Comparison of ENCODE assay signal across 8 mouse cellular contexts in genomic region chr14:20389446-20390079, GRCm38 (mm10). TPM values are rescaled to one million over a fixed set of nuclear protein-coding genes. Genes with fewer than 3 reads are reported as not detected.
DNase-seq lines count a peak whose midpoint lies in the region; ATAC-seq and TF ChIP-seq lines count a peak whose summit lies in the region.

No protein-coding gene starts in this region.

- no peaks in the 10 kb centered on the region for H3K9me3 ChIP-seq in kidney, embryonic 16.5 days (ENCODE audit: low read length)
- no peaks in the 10 kb centered on the region for H3K9me3 ChIP-seq in embryonic facial prominence, embryonic 12.5 days
- H3K9me3 ChIP-seq in hindbrain, postnatal 0 days (ENCODE audit: low read length) = no peaks in the 10 kb centered on the region
- no peaks in the 10 kb centered on the region for H3K9me3 ChIP-seq in midbrain, embryonic 15.5 days

- WGBS in kidney, embryonic 16.5 days = 86% methylated on average over 8 of the region's 8 CpGs
- 84% methylated on average over 8 of the region's 8 CpGs for WGBS in embryonic facial prominence, embryonic 12.5 days
- 87% methylated on average over 8 of the region's 8 CpGs for WGBS in hindbrain, postnatal 0 days
- WGBS in midbrain, embryonic 15.5 days = 89% methylated on average over 8 of the region's 8 CpGs

- peaks cover 34% of the 10 kb centered on the region for H3K4me1 ChIP-seq in kidney, embryonic 16.5 days (ENCODE audit: insufficient read depth, low read length)
- peaks cover 30% of the 10 kb centered on the region for H3K4me1 ChIP-seq in embryonic facial prominence, embryonic 12.5 days
- H3K4me1 ChIP-seq in hindbrain, postnatal 0 days (ENCODE audit: insufficient read depth, low read length) = peaks cover 7% of the 10 kb centered on the region; the same call in 1 of the 2 replicates
- peaks cover 50% of the 10 kb centered on the region for H3K4me1 ChIP-seq in midbrain, embryonic 15.5 days

- no peak overlapping the region for H3K27ac ChIP-seq in kidney, embryonic 16.5 days (ENCODE audit: low read length)
- 0 out of 2 replicates have a peak overlapping the region, but pooled peaks have one; percentile 86 for H3K27ac ChIP-seq in embryonic facial prominence, embryonic 12.5 days
- peak overlapping the region; percentile 75; the same call in 1 of the 2 replicates for H3K27ac ChIP-seq in hindbrain, postnatal 0 days
- peak overlapping the region; percentile 82 for H3K27ac ChIP-seq in midbrain, embryonic 15.5 days

- H3K36me3 ChIP-seq in kidney, embryonic 16.5 days (ENCODE audit: insufficient read depth, low read length) = peaks cover 12% of the 10 kb centered on the region; the same call in 1 of the 2 replicates
- peaks cover 27% of the 10 kb centered on the region for H3K36me3 ChIP-seq in embryonic facial prominence, embryonic 12.5 days
- peaks cover 5% of the 10 kb centered on the region; the same call in 1 of the 2 replicates for H3K36me3 ChIP-seq in hindbrain, postnatal 0 days (ENCODE audit: insufficient read depth, low read length)
- H3K36me3 ChIP-seq in midbrain, embryonic 15.5 days (replicated peaks) = peaks cover 4% of the 10 kb centered on the region; the same call in 1 of the 2 replicates

- no peaks in the 10 kb centered on the region for H3K27me3 ChIP-seq in kidney, embryonic 16.5 days (ENCODE audit: insufficient read depth, low read length)
- no peaks in the 10 kb centered on the region for H3K27me3 ChIP-seq in embryonic facial prominence, embryonic 12.5 days
- no peaks in the 10 kb centered on the region for H3K27me3 ChIP-seq in hindbrain, postnatal 0 days (ENCODE audit: insufficient read depth, low read length)
- no peaks in the 10 kb centered on the region for H3K27me3 ChIP-seq in midbrain, embryonic 15.5 days (replicated peaks)

- H3K4me2 ChIP-seq in kidney, embryonic 16.5 days (replicated peaks; ENCODE audit: low read depth, low read length) = peak overlapping the region; percentile 84
- peak overlapping the region; percentile 69 for H3K4me2 ChIP-seq in embryonic facial prominence, embryonic 12.5 days (replicated peaks)
- peak overlapping the region; percentile 86 for H3K4me2 ChIP-seq in hindbrain, postnatal 0 days (ENCODE audit: low read depth, low read length)
- peak overlapping the region; percentile 82 for H3K4me2 ChIP-seq in midbrain, embryonic 15.5 days

- H3K4me3 ChIP-seq in kidney, embryonic 16.5 days (ENCODE audit: low read length) = peak overlapping the region; percentile 81
- peak overlapping the region; percentile 86 for H3K4me3 ChIP-seq in embryonic facial prominence, embryonic 12.5 days
- H3K4me3 ChIP-seq in hindbrain, postnatal 0 days (ENCODE audit: low read length) = peak overlapping the region; percentile 61; the same call in 1 of the 2 replicates
- peak overlapping the region; percentile 84 for H3K4me3 ChIP-seq in midbrain, embryonic 15.5 days

- no peak for ATAC-seq in kidney, embryonic 16.5 days (ENCODE audit: low FRiP score, low TSS enrichment)
- ATAC-seq in embryonic facial prominence, embryonic 12.5 days (ENCODE audit: insufficient number of reproducible peaks, insufficient read depth, low FRiP score, low TSS enrichment) = no peak
- no peak for ATAC-seq in hindbrain, postnatal 0 days
- ATAC-seq in midbrain, embryonic 15.5 days (replicated peaks) = no peak

- peak overlapping the region; percentile 88; the same call in 1 of the 2 replicates for H3K9ac ChIP-seq in kidney, embryonic 16.5 days (replicated peaks; ENCODE audit: low read length)
- H3K9ac ChIP-seq in embryonic facial prominence, embryonic 12.5 days = peak overlapping the region; percentile 56
- peak overlapping the region; percentile 53; the same call in 1 of the 2 replicates for H3K9ac ChIP-seq in hindbrain, postnatal 0 days (replicated peaks; ENCODE audit: low read length)
- H3K9ac ChIP-seq in midbrain, embryonic 15.5 days = no peak overlapping the region

- DNase-seq in kidney, postnatal 10 days = no peak
- DNase-seq in hindbrain, postnatal 0 days (ENCODE audit: low spot score) = no peak
- DNase-seq in urinary bladder, adult 18-20 months (ENCODE audit: low spot score in 2 of 2) = no peak
- no peak for DNase-seq in cerebellum, postnatal 4 days (ENCODE audit: low spot score in 2 of 2)
- no peak for DNase-seq in layer of hippocampus, adult 9-10 months (ENCODE audit: low spot score)

- TF ChIP-seq CTCF in hindbrain, postnatal 0 days (IDR thresholded peaks at IDR 0.05; ENCODE audit: low read depth) = no peak

RNA-seq across cellular contexts. Expression of gene Dnajc9, which starts 0.9 kb away (rescaled TPM):
- 173 and 184 TPM in 2 replicates for polyA plus RNA-seq in kidney, embryonic 16.5 days (2015; fragmentation: Nextera tagmentation; extraction: Ambion mirVana)
- polyA plus RNA-seq in embryonic facial prominence, embryonic 12.5 days (2016; fragmentation: Nextera tagmentation; extraction: Ambion mirVana) = 231 and 238 TPM in 2 replicates
- total RNA-seq in hindbrain, postnatal 0 days (2014; rRNA removed) = 29.2 and 44.2 TPM in 2 replicates
- polyA plus RNA-seq in hindbrain, postnatal 0 days (2015; fragmentation: Nextera tagmentation; extraction: Ambion mirVana) = 111 and 114 TPM in 2 replicates
- 130 and 134 TPM in 2 replicates for polyA plus RNA-seq in midbrain, embryonic 15.5 days (2015; fragmentation: Nextera tagmentation; extraction: Ambion mirVana)

RNA-seq across cellular contexts. Expression of gene Mrps16, which starts 3.9 kb away (rescaled TPM):
- 90.7 and 95.7 TPM in 2 replicates for polyA plus RNA-seq in kidney, embryonic 16.5 days (2015; fragmentation: Nextera tagmentation; extraction: Ambion mirVana)
- polyA plus RNA-seq in embryonic facial prominence, embryonic 12.5 days (2016; fragmentation: Nextera tagmentation; extraction: Ambion mirVana) = 87.4 and 91.6 TPM in 2 replicates
- total RNA-seq in hindbrain, postnatal 0 days (2014; rRNA removed) = 34.7 and 35.4 TPM in 2 replicates
- 68.1 and 72.3 TPM in 2 replicates for polyA plus RNA-seq in hindbrain, postnatal 0 days (2015; fragmentation: Nextera tagmentation; extraction: Ambion mirVana)
- 57.0 and 60.5 TPM in 2 replicates for polyA plus RNA-seq in midbrain, embryonic 15.5 days (2015; fragmentation: Nextera tagmentation; extraction: Ambion mirVana)

RNA-seq across cellular contexts. Expression of gene Fam149b, which starts 41.6 kb away (rescaled TPM):
- polyA plus RNA-seq in kidney, embryonic 16.5 days (2015; fragmentation: Nextera tagmentation; extraction: Ambion mirVana) = 36.9 TPM in 2 replicates
- 48.4 and 53.5 TPM in 2 replicates for polyA plus RNA-seq in embryonic facial prominence, embryonic 12.5 days (2016; fragmentation: Nextera tagmentation; extraction: Ambion mirVana)
- 42.1 and 44.4 TPM in 2 replicates for total RNA-seq in hindbrain, postnatal 0 days (2014; rRNA removed)
- 25.9 and 28.8 TPM in 2 replicates for polyA plus RNA-seq in hindbrain, postnatal 0 days (2015; fragmentation: Nextera tagmentation; extraction: Ambion mirVana)
- 47.3 and 48.4 TPM in 2 replicates for polyA plus RNA-seq in midbrain, embryonic 15.5 days (2015; fragmentation: Nextera tagmentation; extraction: Ambion mirVana)

RNA-seq across cellular contexts. Expression of gene Ecd, which starts 41.6 kb away (rescaled TPM):
- 60.9 and 61.9 TPM in 2 replicates for polyA plus RNA-seq in kidney, embryonic 16.5 days (2015; fragmentation: Nextera tagmentation; extraction: Ambion mirVana)
- 56.9 and 58.7 TPM in 2 replicates for polyA plus RNA-seq in embryonic facial prominence, embryonic 12.5 days (2016; fragmentation: Nextera tagmentation; extraction: Ambion mirVana)
- total RNA-seq in hindbrain, postnatal 0 days (2014; rRNA removed) = 29.8 and 38.6 TPM in 2 replicates
- polyA plus RNA-seq in hindbrain, postnatal 0 days (2015; fragmentation: Nextera tagmentation; extraction: Ambion mirVana) = 37.3 and 38.4 TPM in 2 replicates
- 49.2 and 54.3 TPM in 2 replicates for polyA plus RNA-seq in midbrain, embryonic 15.5 days (2015; fragmentation: Nextera tagmentation; extraction: Ambion mirVana)
